Mouse (Mus musculus) left cerebral cortex, postnatal 36 days (tissue): ENCODE results near the gene Scamp4. TPM values are rescaled to one million over a fixed set of nuclear protein-coding genes. Genes with fewer than 3 reads are reported as not detected.

ENCODE experiments used
- DNase-seq, 2 experiments: peaks; one replicate each; pipeline ENCODE4 v3.0.0; 2021 to 2022; ENCODE audit warnings: low spot score in 2 of 2, mixed read lengths in 1 of 2
- intact Hi-C: fragments of 180-260 bp; cut with DNase I; formaldehyde crosslinking; loops from one replicate; pipeline ENCODE4 v1.15.1; 2025
- total RNA-seq, 2 experiments: library from RNA; stranded (reverse); gene quantifications; 2 replicates each; pipeline ENCODE4 v1.2.3; 2021

Scamp4 gene
- 10 to 100 TPM; 40.1 to 45.1 TPM for total RNA-seq

DNA sequence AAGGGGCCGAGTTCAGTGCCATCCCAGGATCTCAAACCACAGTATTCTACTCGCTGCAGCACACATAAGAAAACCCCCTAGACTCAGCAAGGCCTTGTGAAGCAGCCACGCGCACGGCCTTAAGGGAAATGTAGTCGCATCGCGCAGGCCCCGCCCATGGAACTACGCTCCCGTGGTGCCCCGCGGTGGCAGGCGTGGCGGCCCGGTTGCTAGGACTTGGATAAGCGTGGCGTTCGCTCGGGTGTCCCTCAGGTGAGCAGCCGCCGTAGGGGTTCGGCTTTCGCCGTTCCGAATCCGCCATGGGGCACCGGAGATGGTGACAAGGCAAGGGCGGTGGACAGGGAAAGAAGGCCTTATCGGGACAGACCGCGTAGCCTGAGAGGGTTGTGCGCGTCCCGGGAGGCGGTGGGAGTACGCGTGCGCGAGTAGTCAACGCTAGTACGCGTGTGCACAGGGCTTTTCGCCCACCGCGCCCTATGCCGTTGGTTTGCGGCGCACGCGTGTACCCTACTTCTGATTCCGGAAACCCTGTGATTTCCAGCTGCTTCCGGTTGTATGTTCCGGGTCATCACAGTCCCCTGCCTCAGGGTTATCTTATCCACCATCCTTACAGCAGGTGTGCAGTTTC lies at the start of gene Scamp4, which contains the start of gene Adat3:
Gene Scamp4, plus strand, starts transcription at position 175 of the 628 bp plus-strand sequence.
Gene Adat3, plus strand, starts transcription at position 183 of the 628 bp plus-strand sequence.
- intact Hi-C loops, result no loop called here

GRCm38 (mm10) chr10:80553575-80553974 lies 49.1 kb upstream of the Scamp4 start:
- DNase-seq, result no peak
- intact Hi-C loops, result no loop called here

More for the DNA sequence above, at the start of gene Scamp4, which contains the start of gene Adat3:
- peak; percentile 98 to 99 for DNase-seq

DNA sequence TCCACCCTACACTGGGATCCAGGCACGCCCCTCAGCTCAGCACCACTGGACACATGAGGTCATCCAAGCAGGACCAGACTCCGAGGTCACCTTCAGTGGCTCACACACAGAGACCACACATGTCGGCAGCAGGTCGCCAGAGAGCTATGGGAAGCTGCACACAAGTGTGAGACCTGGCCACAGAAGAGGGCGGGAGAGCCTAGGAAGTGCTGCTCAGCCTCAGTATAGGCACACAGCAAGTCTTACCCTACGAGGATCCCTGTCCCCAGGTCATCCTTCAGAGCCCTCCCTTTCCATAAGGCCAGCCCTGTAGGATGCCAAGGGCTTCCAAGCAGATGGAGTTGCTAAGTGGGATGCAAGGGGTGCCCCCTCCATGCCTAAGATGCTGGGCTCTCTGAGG lies 48.7 kb upstream of the Scamp4 start:
- DNase-seq, result no peak
- intact Hi-C loops, result no loop called here

DNA sequence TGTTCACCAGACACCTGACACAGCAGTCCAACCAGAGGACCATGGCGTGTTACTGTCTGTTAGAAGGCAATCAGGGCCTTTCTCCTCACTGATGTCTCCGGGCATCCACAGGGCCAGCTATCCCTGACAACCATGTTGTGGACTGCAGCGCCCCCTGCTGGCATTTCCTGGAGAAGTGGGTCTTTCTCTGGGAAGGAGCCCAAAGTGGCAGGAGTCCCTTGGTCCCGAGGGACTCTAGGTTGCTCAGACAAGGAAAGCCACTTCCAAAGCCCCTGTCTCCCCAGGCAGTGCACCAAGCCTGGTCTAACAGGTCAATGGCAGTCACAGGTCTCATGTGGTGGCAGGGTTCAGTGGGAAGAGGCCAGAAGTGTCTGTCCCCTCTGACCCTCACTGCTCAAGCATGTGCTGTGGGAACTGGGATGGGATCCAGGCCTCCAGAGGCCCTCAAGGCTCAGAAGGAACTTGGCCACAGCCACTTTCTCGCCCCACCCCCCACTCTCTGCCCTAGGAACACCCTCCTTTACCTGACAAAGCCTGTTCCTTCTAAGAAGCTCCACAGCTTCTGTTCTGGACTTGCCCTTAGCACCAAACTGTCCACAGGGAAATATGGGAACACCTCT lies 45.2 kb upstream of the Scamp4 start:
- intact Hi-C loops, result no loop called here
- DNase-seq, result peak; percentile 55 to 64

DNA sequence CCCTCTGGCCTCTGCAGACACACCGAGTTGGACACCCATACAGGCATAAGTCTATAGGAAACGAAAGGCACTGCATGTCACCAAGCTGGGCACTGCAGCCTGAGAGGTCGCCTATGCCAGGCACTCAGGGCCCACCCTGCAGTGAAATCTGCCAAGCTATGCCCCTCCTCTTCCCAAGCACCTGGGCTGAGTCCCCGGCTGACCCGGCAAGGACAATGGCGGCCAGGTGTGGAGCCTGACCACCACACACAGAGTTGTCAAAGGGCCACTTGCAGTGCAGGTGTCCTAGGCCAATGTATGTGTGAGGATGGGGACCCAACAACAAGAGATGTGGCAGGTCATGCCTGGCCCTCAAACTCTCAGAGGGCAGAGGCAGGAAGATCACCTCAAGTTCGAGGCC lies 43.2 kb upstream of the Scamp4 start:
- intact Hi-C loops, result no loop called here
- no peak for DNase-seq

DNA sequence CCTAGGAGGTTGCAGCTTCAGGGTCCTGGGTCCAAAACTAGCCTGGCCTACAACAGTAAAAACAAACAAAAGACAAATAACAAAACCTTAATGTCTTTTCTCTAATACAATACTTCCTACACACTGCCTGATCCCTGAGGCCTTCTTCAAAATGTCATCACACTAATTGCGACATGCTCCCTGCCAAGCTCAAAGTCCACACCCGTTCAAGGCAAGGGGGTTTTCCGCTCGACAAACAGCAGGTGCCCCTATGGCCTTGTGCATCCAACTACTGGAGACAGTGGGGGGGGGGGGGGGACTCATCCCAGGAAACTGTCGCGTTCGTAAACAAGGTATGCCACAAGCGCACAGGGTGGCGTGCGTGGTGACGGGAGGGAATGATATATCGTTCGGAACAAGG lies 42.1 kb upstream of the Scamp4 start:
- intact Hi-C loops, result loop anchor here (1.0 kb wide), 1 partner anchor 114 kb away; no protein-coding TSS in a partner anchor
- DNase-seq, result no peak

GRCm38 (mm10) chr10:80561116-80561944 lies 41.3 kb upstream of the Scamp4 start, which contains the start of gene Rexo1:
Gene Rexo1, minus strand, starts transcription at chr10:80561560.
- intact Hi-C loops, result loop anchor here (1.0 kb wide), 1 partner anchor 115 kb away; no protein-coding TSS in a partner anchor
- DNase-seq, result peak; percentile 93 to 95

GRCm38 (mm10) chr10:80566375-80567092 lies 36.1 kb upstream of the Scamp4 start:
- peak; percentile 85 for DNase-seq
- intact Hi-C loops, result loop anchor here (1.0 to 5.0 kb wide), 2 partner anchors 11 to 121 kb away; partner anchors contain the start of gene Klf16

- intact Hi-C loops, result loop anchor here (5.0 kb wide), 1 partner anchor 118 kb away; no protein-coding TSS in a partner anchor
- DNase-seq, result no peak
Observed at GRCm38 (mm10) chr10:80568876-80569275, 33.8 kb upstream of the Scamp4 start.

DNA sequence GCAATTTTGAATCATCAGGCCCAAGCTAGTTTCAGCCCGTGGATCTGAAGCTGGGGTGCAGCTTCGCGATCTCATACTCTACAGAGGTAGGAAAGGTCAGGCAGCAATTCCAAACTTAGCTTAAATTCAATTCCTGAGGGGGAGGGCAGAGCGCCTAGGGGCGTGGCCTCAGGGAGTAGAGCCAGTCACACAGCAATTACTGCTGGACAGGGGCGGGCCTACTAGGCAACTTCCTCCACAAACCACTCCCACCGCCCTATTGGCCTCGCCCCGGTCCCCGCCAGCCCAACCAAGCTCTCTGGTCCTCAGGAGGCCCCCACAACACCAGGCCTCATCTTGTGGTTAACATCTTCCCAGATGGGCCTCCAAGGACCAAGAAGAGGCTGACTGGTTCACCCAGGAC lies 33.0 kb upstream of the Scamp4 start:
- intact Hi-C loops, result loop anchor here (5.0 kb wide), 1 partner anchor 118 kb away; no protein-coding TSS in a partner anchor
- DNase-seq, result no peak

DNA sequence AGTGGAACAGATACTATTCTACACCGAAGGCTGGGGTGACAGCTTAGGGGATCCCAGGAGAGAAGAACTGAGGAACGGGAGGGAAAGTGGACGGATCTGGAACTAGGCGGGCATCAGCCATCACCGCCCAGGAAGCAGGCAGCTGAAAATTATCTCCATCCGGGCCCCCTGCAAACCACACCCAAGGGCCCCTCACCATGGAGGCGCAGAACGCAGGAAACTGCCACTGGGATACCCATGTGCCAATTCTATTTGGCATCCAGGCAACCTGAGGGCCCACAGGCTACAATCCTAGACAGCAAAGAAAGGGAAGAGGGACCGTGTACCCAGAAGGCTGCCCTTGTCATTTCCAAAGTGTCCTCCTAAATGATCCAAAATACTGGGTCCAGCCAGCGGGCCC lies 32.3 kb upstream of the Scamp4 start:
- no peak for DNase-seq
- intact Hi-C loops, result no loop called here

DNA sequence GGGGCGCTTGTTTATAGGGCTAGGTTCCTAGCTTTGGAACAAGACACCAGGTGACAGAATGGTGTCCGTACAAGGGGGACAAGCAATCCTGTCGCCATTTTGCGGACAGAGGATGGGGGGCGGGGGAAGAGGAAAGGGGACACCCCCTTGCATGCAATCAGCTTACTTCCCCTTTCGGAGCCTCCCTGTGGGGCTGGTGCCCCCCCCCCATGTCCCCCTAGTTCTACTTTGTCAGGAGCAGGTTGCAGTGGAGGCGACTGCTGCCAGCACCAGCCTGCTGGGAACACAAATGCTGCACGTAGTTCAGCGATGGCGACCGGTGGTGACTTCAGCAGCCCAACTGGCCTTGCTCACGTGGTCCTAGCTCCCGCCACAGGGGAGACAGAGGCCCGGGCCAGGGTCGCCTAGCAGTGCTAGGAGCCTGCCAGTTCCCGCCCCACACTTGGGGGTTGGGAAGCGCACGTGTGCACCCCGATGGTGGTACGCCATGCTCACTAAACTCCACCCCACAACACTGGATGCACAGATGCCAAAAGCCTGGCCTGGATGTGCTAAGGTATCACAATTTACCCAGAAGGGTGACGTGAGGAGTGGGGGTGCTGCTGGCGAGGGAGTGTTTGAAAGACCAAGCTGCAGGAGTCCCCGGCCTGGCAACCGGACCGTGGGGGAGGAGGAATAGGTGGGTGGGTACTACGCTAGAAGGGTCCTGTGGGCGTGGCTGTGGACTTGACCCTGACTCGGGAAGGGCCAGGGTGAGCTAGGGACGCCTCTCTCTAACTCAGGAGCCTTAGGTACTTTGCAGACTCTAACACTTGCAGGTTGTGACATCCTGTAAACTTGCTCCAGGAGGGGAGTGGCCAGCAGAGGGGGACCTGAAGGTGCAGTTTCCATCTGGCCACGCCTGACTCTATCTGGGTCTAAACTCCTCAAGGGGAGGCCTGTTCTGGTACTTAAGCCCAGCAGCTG lies 31.5 kb upstream of the Scamp4 start:
- DNase-seq, result peak in 1 of 2 experiments; percentile 49

DNA sequence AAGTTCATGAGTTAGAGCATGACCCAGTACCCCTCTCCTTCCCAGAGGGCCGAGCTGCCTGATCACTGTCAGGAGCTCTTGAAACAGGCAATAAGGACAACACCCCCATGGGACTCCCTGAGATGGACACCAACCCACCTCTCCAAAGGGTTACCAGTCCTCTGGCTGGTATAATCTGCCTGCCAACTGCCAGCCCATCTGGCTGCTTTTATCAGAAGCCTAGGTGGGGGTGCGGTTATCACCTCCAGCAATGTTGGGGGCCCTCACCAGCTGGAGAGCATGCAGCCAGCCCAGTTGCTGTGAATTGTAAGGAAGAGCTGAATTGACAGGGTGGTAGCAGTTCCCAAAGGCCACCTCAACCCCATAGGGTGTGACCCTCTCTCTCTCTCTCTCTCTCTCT lies 30.2 kb upstream of the Scamp4 start:
- intact Hi-C loops, result no loop called here
- no peak for DNase-seq

More for the DNA sequence above, 31.5 kb upstream of the Scamp4 start:
- intact Hi-C loops, result no loop called here

DNA sequence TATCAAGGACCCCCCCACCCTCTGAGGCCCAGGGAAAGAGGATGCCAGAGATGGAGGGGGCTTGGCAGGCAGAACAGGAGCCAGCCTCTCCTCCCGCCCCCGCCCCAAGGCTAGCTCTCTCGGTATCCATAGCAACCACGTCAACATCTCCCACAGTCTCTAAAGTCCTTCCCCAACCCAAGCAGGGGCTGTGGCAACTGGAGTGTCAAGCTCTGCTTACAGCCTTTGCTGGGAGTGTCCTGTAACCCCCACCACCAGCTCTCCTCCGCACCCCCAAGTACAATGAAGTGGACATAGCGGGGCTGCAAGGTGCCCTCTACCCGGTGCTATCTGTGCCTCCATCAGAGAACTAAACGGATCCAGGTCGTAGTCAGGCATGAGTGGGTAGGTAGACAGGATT lies 28.7 kb upstream of the Scamp4 start:
- intact Hi-C loops, result no loop called here
- DNase-seq, result peak; percentile 63 to 67

- intact Hi-C loops, result no loop called here
- no peak for DNase-seq
Observed at GRCm38 (mm10) chr10:80574896-80575295, 27.8 kb upstream of the Scamp4 start.

DNA sequence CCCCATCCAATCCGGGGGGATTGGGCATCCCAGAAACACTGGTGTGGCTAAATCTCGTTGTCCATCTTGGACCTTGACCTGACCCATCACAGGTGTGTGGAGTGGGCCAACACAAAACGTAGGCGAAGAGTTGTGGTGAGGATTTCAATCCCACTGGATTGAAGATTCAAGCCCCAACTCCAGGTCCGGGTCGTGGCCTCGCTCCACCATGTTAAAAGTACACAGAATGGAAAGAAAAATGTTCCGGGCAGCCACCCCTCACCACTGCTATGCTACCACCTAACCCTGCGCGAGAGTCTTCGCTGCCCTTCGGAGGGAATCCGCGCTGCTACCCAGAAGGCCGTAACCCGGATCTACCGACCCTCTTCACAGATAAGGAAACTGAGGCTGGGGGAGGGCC lies 26.7 kb upstream of the Scamp4 start:
- intact Hi-C loops, result loop anchor here (2.0 kb wide), 1 partner anchor 47 kb away; the partner anchor contains the start of gene Csnk1g2
- no peak for DNase-seq

- DNase-seq, result peak in 1 of 2 experiments; percentile 67
- intact Hi-C loops, result loop anchor here (1.0 to 2.0 kb wide), 3 partner anchors 10 to 46 kb away; partner anchors contain the start of gene Csnk1g2
Observed at GRCm38 (mm10) chr10:80576351-80577194, 26.1 kb upstream of the Scamp4 start.
